Mouse (Mus musculus) B cell, adult 62 days (primary cell): ENCODE results near the gene Elp4. TPM values are rescaled to one million over a fixed set of nuclear protein-coding genes. Genes with fewer than 3 reads are reported as not detected.

Source experiments
- total RNA-seq: library from RNA; stranded (reverse); gene quantifications from 4 replicates; pipeline ENCODE4 v1.2.4, GENCODE M21; 2023

Elp4 gene
- 14.9 to 22.0 TPM (median 18.3 TPM) in 4 replicates for total RNA-seq

GRCm38 (mm10) chr2:105903896-105904756 lies at the start of gene Elp4, which contains the start of gene Immp1l:
Gene Elp4, minus strand, starts transcription at chr2:105904564.
Gene Immp1l, plus strand, starts transcription at chr2:105904638.

GRCm38 (mm10) chr2:105668271-105669270 lies 235.8 kb downstream of the Elp4 start, which contains the start of gene Pax6:
Gene Pax6, plus strand, starts transcription at chr2:105668900.

Other genes starting within 250 kb of the Elp4 start
- not detected in 4 replicates for gene Pax6, start 235.7 kb downstream of the Elp4 start, total RNA-seq
- gene Immp1l, start 74 bp upstream of the Elp4 start, total RNA-seq: 18.8 to 23.6 TPM (median 21.3 TPM) in 4 replicates
- gene Dnajc24, start 99.0 kb upstream of the Elp4 start, total RNA-seq: 12.5 to 22.5 TPM (median 18.4 TPM) in 4 replicates